Mouse (Mus musculus) liver, embryonic 16.5 days (tissue): ENCODE measurements around the gene Klhl22. TPM values are rescaled to one million over a fixed set of nuclear protein-coding genes. Genes with fewer than 3 reads are reported as not detected.
"Not testable (repeated sequence)": the region's sequence is repeated elsewhere in the genome, so short reads cannot be mapped to it uniquely, and the experiment has no call there.

ENCODE experiments used
- ATAC-seq: fragments of 200-750 bp; cut with Nextera tagmentation; 2 replicates; pipeline ENCODE4 v1.8.0; 2017; ENCODE audit warnings: low read depth, mild to moderate bottlenecking, moderate number of reproducible peaks, moderate library complexity
- H3K27ac ChIP-seq: fragments of 300-500 bp; sonication (generic); 2 replicates; pipeline ENCODE4 v1.5.1; 2014; ENCODE audit warnings: mild to moderate bottlenecking, low read length
- H3K27me3 ChIP-seq: fragments of 300-500 bp; sonication (generic); 2 replicates; pipeline ENCODE4 v1.6.1; 2014; ENCODE audit warnings: low read depth, low read length, mixed read lengths; ENCODE audit not compliant: control insufficient read depth, insufficient read depth
- H3K36me3 ChIP-seq: fragments of 300-500 bp; sonication (generic); 2 replicates; pipeline ENCODE4 v1.6.1; 2014; ENCODE audit warnings: mild to moderate bottlenecking; ENCODE audit not compliant: control insufficient read depth, insufficient read depth
- H3K4me1 ChIP-seq: fragments of 300-500 bp; sonication (generic); 2 replicates; pipeline ENCODE4 v1.6.1; 2014; ENCODE audit warnings: low read depth, low read length, mixed read lengths; ENCODE audit not compliant: control insufficient read depth
- H3K4me2 ChIP-seq: fragments of 300-500 bp; sonication (generic); 2 replicates; pipeline ENCODE4 v1.6.1; 2014; ENCODE audit warnings: low read depth, low read length, mixed read lengths
- H3K4me3 ChIP-seq: fragments of 300-500 bp; sonication (generic); 2 replicates; pipeline ENCODE4 v1.5.1; 2014; ENCODE audit warnings: low read depth, mild to moderate bottlenecking, low read length
- H3K9ac ChIP-seq: fragments of 300-500 bp; sonication (generic); 2 replicates; pipeline ENCODE4 v1.6.1; 2014; ENCODE audit warnings: low read depth, low read length
- H3K9me3 ChIP-seq: fragments of 300-500 bp; sonication (generic); replicated peaks from 2 replicates; pipeline ENCODE4 v1.6.1; 2016; ENCODE audit warnings: low read length; ENCODE audit not compliant: control insufficient read depth
- WGBS: fragments of 180-500 bp; shearing (Covaris S2); extraction: QIAGEN DNeasy Blood & Tissue Kit; methylation state at CpG from one replicate; pipeline ENCODE4 v1.1.7; 2014; ENCODE audit not compliant: insufficient replicate concordance; 5-methylcytosine and 5-hydroxymethylcytosine counted together
- polyA plus RNA-seq: library from polyadenylated mRNA; unstranded; fragments of >200 nt; fragmentation: Nextera tagmentation; extraction: Ambion mirVana; gene quantifications from 2 replicates; pipeline ENCODE4 v1.2.1, GENCODE M21; 2015

Klhl22 gene
- polyA plus RNA-seq, 1 experiment from 2014 or later, result 12.8 TPM

DNA sequence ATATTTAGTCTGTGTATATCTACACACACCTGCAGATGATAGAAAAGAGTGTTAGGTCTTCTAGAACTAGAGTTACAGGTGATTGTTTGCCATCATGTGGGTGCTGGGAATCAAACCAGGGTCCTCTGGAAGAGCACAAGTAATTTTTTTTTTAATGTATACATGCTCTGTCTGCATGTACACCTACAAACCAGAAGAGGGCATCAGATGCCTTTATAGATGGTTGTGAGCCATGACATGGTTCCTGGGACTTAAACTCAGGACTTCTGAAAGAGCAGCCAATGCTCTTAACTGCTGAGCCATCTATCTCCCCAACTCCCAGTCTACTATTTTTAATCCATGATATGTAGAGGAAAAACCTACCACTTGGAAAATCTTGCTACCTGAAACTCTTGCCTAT lies 29.4 kb upstream of the Klhl22 start:
- H3K36me3 ChIP-seq, result no peaks in the 10 kb centered on the region
- no peak overlapping the region for H3K27ac ChIP-seq
- H3K4me2 ChIP-seq, result no peak overlapping the region
- ATAC-seq, result no peak
- H3K9me3 ChIP-seq, result no peaks in the 10 kb centered on the region
- peaks cover 12% of the 10 kb centered on the region for H3K27me3 ChIP-seq
- H3K9ac ChIP-seq, result no peak overlapping the region
- peaks cover 4% of the 10 kb centered on the region for H3K4me1 ChIP-seq
- no peak overlapping the region for H3K4me3 ChIP-seq

DNA sequence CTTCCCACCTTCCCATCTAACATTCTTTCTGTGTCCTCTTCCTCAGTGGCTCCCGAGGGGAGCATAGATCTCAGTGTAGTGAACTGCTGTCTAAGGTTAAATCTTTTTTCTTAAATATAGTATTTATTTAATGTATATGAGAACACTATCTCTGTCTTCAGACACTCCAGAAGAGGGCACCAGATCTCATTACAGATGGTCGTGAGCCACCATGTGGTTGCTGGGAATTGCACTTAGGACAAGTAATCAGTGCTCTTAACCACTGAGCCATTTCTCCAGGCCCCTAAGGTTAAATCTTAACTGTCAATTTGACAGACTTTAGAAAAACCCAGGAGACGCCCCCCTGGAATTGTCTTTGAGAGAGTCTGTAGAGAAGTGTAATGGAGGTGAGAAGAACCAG lies 27.4 kb upstream of the Klhl22 start:
- Histone ChIP-seq H3K9ac (no peak overlapping the region), H3K4me3 (no peak overlapping the region), H3K36me3 (no peaks in the 10 kb centered on the region), H3K27me3 (peaks cover 14% of the 10 kb centered on the region), H3K9me3 (no peaks in the 10 kb centered on the region), H3K4me1 (peaks cover 1% of the 10 kb centered on the region), H3K27ac (no peak overlapping the region), H3K4me2 (no peak overlapping the region)
- no peak for ATAC-seq
- 25% methylated on average over 3 of the region's 3 CpGs for WGBS

DNA sequence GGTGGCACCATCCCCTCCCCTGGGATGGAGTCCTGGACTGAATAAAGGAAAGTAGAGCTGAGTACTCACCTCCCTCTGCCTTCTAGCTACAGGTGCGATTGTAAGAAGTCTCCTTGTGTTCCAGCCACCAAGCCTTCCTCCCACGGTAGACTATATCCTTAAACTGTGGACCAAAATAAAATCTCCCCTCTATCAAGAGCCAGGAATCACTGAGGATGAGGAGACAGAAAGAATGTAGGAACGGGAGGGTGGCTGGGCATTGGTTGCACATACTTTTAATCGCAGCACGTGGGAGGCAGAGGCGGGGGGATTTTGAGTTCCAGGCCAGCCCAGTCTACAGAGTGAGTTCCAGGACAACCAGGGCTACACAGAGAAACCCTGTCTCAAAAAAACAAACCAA lies 27.0 kb upstream of the Klhl22 start:
- Histone ChIP-seq H3K4me2 (no peak overlapping the region), H3K4me3 (no peak overlapping the region), H3K9ac (no peak overlapping the region), H3K4me1 (no peaks in the 10 kb centered on the region), H3K27me3 (peaks cover 14% of the 10 kb centered on the region), H3K36me3 (no peaks in the 10 kb centered on the region), H3K27ac (no peak overlapping the region), H3K9me3 (no peaks in the 10 kb centered on the region)
- no peak for ATAC-seq
- WGBS, result 50% methylated on average over 6 of the region's 6 CpGs

DNA sequence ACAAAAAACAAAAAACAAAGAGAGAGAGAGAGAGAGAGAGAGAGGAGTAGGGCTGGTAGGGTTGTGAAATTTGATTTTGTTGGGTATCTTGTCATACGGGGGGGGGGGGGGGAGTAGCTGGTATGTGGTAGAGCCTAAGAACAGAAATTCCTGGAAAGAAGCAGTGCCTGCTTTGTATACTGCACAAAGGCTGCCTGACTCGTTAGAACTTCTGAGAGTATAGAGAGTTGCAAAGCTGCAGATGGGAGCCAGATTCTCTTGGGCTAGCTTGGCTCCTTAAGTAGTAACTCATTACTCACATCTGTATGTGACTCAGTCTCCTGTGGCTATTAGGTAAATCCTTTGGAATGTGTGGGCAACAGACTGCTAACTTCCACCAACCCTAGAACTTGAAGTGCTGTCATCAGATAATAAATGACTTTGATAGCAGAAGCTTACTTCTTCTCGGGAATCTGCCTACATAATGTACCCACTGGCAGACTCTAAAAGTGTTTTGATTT lies 26.5 kb upstream of the Klhl22 start, which contains the start of gene Med15:
Gene Med15, minus strand, starts transcription at position 51 of the 500 bp plus-strand sequence.
- 30% methylated on average over 3 of the region's 3 CpGs for WGBS
- no peak for ATAC-seq
- Histone ChIP-seq H3K36me3 (no peaks in the 10 kb centered on the region), H3K4me3 (no peak within 1 kb of the TSS), H3K9me3 (no peaks in the 10 kb centered on the region), H3K27me3 (peaks cover 14% of the 10 kb centered on the region), H3K9ac (no peak within 1 kb of the TSS), H3K4me1 (no peaks in the 10 kb centered on the region), H3K27ac (no peak within 1 kb of the TSS), H3K4me2 (no peak within 1 kb of the TSS)

DNA sequence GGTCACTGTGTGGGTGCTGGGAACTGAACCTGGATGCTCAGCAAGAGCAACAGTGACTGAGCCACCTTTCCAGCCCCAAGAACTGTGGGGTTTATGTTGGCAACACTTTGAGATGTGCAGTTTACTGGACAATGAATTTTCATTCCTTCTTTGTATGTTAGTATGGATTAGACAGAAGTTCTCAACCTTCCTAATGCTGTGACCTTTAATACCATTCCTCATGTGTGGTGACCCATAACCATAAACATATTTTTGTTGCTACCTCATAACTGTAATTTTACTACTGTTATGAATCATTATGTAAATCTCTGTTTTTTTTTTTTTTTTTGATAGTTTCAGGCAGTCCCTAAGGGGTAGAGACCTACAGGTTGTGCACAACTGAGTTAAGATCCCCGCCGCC lies 25.8 kb upstream of the Klhl22 start:
- WGBS, result 48% methylated on average over 2 of the region's 2 CpGs
- H3K27ac ChIP-seq, result no peak overlapping the region
- peaks cover 14% of the 10 kb centered on the region for H3K27me3 ChIP-seq
- no peaks in the 10 kb centered on the region for H3K4me1 ChIP-seq
- no peak for ATAC-seq
- H3K36me3 ChIP-seq, result no peaks in the 10 kb centered on the region
- no peak overlapping the region for H3K4me3 ChIP-seq
- no peaks in the 10 kb centered on the region for H3K9me3 ChIP-seq
- no peak overlapping the region for H3K4me2 ChIP-seq
- no peak overlapping the region for H3K9ac ChIP-seq

DNA sequence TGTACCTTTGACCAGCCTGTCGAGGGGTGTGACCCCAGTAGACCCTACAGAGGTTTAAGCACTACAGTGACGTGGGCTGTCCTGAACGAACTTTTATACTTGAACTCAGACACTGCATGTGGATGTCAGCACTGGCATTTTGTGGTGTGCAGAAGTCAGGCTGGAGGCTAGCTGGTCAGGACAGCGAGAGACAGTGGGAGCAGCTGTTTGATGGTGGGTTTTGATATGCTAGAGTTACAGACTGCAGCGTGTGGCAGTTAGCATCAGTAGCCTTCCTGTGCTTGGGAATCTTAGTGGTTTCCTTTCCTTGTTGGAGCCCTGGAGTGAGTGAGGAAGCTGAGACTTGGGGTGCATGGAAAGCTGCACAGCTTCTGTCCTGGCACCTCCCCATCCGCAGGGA lies 24.5 kb upstream of the Klhl22 start:
- H3K36me3 ChIP-seq, H3K9ac ChIP-seq, H3K4me2 ChIP-seq, ATAC-seq, H3K4me1 ChIP-seq, H3K9me3 ChIP-seq, H3K27ac ChIP-seq, H3K4me3 ChIP-seq: not testable (repeated sequence)
- 51% methylated on average over 6 of the region's 6 CpGs for WGBS
- peaks cover 14% of the 10 kb centered on the region for H3K27me3 ChIP-seq

DNA sequence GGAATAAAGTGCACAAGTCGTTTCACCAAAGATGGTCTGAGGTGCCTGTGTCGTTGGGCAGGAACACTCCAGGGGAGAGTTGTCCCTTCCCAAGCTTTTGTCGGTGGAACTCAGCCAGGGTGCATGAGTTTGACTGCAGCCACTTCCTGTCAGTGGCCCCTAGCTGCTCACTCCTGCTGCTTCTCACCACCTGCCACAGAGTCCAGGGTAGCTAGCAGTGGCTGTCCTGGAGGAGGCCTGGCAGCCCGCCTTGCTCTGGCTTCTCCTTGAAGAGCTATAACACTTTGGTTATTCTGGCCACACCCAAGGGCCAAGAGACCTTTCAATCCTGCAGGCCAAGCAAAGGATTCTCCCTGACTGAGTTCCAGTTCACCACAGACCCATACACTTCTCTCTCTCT lies 23.3 kb upstream of the Klhl22 start:
- H3K9me3 ChIP-seq, result no peaks in the 10 kb centered on the region
- peaks cover 14% of the 10 kb centered on the region for H3K27me3 ChIP-seq
- H3K9ac ChIP-seq, result no peak overlapping the region
- H3K4me1 ChIP-seq, result no peaks in the 10 kb centered on the region
- WGBS, result 27% methylated on average over 4 of the region's 4 CpGs
- no peaks in the 10 kb centered on the region for H3K36me3 ChIP-seq
- no peak overlapping the region for H3K4me2 ChIP-seq
- H3K4me3 ChIP-seq, result no peak overlapping the region
- no peak for ATAC-seq
- H3K27ac ChIP-seq, result no peak overlapping the region

DNA sequence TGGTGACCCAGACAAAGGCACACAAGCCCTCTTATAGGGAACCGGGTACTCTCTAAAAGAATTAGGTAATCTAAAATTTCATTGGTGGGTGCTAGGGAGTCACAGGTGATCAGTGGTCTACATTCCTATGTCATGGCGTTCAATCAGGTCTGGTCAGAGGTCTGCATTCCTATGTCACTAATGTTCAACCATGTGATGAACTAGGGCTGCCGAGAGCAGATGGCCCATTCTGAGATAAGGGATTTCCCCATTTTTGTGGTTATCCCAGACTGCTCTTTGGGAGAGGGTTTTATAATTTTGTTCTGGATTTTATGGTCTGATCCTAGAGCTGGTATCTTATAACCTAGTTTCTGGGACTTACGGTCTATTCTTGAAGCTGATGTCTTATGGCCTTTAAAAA lies 19.3 kb upstream of the Klhl22 start:
- no peak for ATAC-seq
- no peak overlapping the region for H3K4me2 ChIP-seq
- 50% methylated on average over 4 of the region's 4 CpGs for WGBS

DNA sequence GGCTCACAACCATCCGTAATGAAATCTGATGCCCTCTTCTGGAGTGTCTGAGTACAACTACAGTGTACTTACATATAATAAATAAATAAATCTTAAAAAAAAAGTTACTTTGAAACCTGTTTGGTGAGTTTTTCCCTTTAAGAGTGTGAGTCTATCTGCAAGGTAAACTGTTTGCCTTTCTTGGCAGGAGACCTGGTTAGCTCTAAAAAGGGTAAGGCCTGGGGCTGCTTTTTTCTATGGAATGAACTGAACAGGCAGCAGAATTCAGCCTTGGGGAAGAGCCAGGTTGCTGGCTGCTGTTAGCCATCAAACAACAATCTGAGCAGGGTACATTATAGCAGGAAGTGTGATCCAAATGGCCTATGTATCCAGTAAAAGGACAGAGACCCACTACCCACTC lies 16.6 kb upstream of the Klhl22 start:
- H3K4me1 ChIP-seq, result no peaks in the 10 kb centered on the region
- ATAC-seq, result no peak
- WGBS, result 67% methylated on average over 1 of the region's 1 CpGs
- no peaks in the 10 kb centered on the region for H3K9me3 ChIP-seq
- no peak overlapping the region for H3K4me2 ChIP-seq
- no peak overlapping the region for H3K9ac ChIP-seq
- H3K27ac ChIP-seq, result no peak overlapping the region
- no peaks in the 10 kb centered on the region for H3K27me3 ChIP-seq
- no peak overlapping the region for H3K4me3 ChIP-seq
- H3K36me3 ChIP-seq, result no peaks in the 10 kb centered on the region

More for the DNA sequence above, 19.3 kb upstream of the Klhl22 start:
- H3K4me1 ChIP-seq, result no peaks in the 10 kb centered on the region
- no peaks in the 10 kb centered on the region for H3K9me3 ChIP-seq
- H3K36me3 ChIP-seq, result no peaks in the 10 kb centered on the region
- no peak overlapping the region for H3K9ac ChIP-seq
- H3K4me3 ChIP-seq, result no peak overlapping the region
- no peak overlapping the region for H3K27ac ChIP-seq
- H3K27me3 ChIP-seq, result 0 out of 2 replicates have a peak, but pooled peaks cover 2% of the 10 kb centered on the region
